Mouse (Mus musculus): ENCODE measurements around the gene Galntl6. TPM values are rescaled to one million over a fixed set of nuclear protein-coding genes. Genes with fewer than 3 reads are reported as not detected.

Galntl6 gene
- polyA plus RNA-seq, 1 experiment from 2014 or later = not detected

DNA sequence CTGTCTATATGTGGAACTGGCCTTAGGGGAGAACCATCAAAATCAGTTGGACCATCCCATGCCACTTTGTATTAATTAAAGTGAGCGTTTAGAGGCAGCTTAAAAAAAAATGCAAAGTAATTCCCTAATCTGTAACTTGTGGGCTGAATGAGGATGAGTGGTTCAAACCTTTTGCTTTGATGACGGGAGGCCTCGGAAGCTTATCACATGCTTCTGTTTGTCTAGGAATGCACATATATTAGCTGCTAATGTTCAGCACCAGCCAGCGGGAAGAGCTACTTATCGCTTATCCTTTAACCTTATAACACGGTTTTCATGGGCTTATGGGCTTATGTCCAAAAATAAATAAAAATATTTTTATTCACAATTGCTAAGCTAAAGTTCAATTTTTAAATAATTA, 16.5 kb downstream of the Galntl6 start:
- no peaks in the 10 kb centered on the region for H3K9me3 ChIP-seq (replicated peaks; ENCODE audit: control insufficient read depth, low read length)
- H3K4me2 ChIP-seq (ENCODE audit: low read depth, low read length) = no peak overlapping the region
- H3K4me1 ChIP-seq (ENCODE audit: control insufficient read depth, low read depth, low read length) = no peaks in the 10 kb centered on the region
- 67% methylated on average over 6 of the region's 6 CpGs for WGBS (ENCODE audit: insufficient replicate concordance)
- H3K27me3 ChIP-seq (ENCODE audit: control insufficient read depth, insufficient read depth, low read depth, low read length) = no peaks in the 10 kb centered on the region
- H3K27ac ChIP-seq (ENCODE audit: low read length) = no peak overlapping the region
- no peak for ATAC-seq (ENCODE audit: low read depth)
- no peak overlapping the region for H3K4me3 ChIP-seq (ENCODE audit: low read depth, low read length)
- H3K9ac ChIP-seq (ENCODE audit: low read depth, low read length) = no peak overlapping the region
- no peaks in the 10 kb centered on the region for H3K36me3 ChIP-seq (ENCODE audit: control insufficient read depth, insufficient read depth)

DNA sequence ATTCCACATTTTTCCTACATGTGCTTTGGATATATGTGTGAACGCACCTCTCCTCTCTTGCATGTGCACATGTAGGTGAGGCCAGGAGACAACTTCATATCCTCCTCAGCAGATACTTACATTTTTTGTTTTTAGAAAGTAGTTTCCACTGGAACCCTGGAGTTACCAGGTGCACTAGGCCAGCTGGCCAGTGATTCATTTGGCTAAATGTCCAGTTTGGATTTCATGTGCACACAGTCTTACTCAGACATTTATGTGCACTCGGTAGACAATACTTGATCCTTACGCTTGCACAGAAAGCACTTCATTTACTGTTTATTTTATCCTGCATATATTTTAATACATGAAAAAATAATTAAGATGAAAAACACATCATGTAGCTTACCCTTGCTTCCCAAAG, 21.8 kb downstream of the Galntl6 start:
- Histone ChIP-seq H3K9me3 (replicated peaks; ENCODE audit: control insufficient read depth, low read length) (no peaks in the 10 kb centered on the region), H3K27me3 (ENCODE audit: control insufficient read depth, insufficient read depth, low read depth, low read length) (no peaks in the 10 kb centered on the region), H3K4me2 (ENCODE audit: low read depth, low read length) (no peak overlapping the region), H3K9ac (ENCODE audit: low read depth, low read length) (no peak overlapping the region), H3K27ac (ENCODE audit: low read length) (no peak overlapping the region), H3K4me3 (ENCODE audit: low read depth, low read length) (no peak overlapping the region), H3K36me3 (ENCODE audit: control insufficient read depth, insufficient read depth) (no peaks in the 10 kb centered on the region), H3K4me1 (ENCODE audit: control insufficient read depth, low read depth, low read length) (no peaks in the 10 kb centered on the region)
- no peak for ATAC-seq (ENCODE audit: low read depth)
- WGBS (ENCODE audit: insufficient replicate concordance) = 69% methylated on average over 3 of the region's 3 CpGs

DNA sequence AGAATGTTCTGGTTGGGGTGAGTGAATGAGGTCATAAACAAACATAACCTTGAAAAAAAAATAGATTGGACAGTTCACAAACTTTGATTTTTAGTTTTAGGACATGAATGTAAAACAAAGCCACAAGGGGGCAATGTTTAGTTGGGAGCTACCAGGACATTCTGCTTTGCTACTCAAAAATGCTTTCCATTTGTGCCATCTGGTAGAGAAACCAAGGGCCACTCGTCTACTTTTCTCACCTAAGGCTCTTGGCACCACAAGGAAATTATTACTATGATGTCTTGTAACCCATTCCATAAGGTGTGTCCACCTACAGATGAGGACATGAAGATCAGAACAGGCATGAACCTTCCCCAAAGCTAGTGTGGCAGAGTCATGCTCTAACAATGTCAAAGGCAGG, 26.0 kb downstream of the Galntl6 start:
- whole genome bisulfite sequencing (ENCODE audit: insufficient replicate concordance) = 6% methylated on average over 1 of the region's 1 CpGs
- Histone ChIP-seq H3K9me3 (replicated peaks; ENCODE audit: control insufficient read depth, low read length) (no peaks in the 10 kb centered on the region), H3K4me2 (ENCODE audit: low read depth, low read length) (no peak overlapping the region), H3K27me3 (ENCODE audit: control insufficient read depth, insufficient read depth, low read depth, low read length) (no peaks in the 10 kb centered on the region), H3K27ac (ENCODE audit: low read length) (no peak overlapping the region), H3K36me3 (ENCODE audit: control insufficient read depth, insufficient read depth) (no peaks in the 10 kb centered on the region), H3K4me1 (ENCODE audit: control insufficient read depth, low read depth, low read length) (no peaks in the 10 kb centered on the region), H3K4me3 (ENCODE audit: low read depth, low read length) (no peak overlapping the region), H3K9ac (ENCODE audit: low read depth, low read length) (no peak overlapping the region)
- ATAC-seq (ENCODE audit: low read depth) = no peak

DNA sequence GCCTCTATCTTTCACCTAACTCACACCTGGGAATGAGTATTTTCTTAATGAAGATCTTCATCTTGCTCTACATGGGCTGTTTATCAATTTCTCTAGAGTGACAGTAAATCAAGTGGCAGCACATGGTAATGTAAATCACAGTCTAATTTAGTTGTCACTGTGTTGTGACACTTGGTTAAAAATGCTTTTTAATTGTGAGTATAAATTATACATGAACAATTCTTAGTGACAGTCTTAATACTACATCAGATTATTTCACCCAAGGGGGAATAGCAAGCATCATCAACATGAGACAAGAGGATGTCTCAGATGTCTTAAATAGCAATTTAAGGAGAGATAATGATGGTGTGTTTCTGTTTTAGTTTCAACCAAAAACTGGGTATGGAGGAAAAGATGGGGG, 88.1 kb downstream of the Galntl6 start:
- no peak for ATAC-seq (ENCODE audit: low read depth)

DNA sequence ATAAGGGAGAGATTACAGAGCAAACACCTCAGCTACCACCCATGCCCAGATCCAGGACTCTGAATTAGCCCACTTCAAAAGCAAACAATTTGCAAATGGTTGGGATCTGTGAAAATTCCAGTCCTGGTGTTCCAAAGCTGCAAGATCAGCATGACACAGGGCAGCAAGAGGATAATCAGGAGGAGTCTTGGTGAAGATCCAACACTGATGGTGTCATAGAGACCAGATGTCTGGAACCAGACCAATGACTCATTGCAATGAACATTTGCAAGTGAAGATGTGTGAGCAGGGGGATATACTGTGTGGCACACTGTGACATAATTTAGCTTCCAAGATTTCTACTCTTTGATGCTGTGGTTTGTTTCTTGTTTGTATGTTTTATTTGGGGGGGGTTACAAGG, 107.2 kb downstream of the Galntl6 start:
- Histone ChIP-seq H3K4me2 (ENCODE audit: low read depth, low read length) (no peak overlapping the region), H3K27ac (ENCODE audit: low read length) (no peak overlapping the region), H3K4me3 (ENCODE audit: low read depth, low read length) (no peak overlapping the region), H3K36me3 (ENCODE audit: control insufficient read depth, insufficient read depth) (no peaks in the 10 kb centered on the region), H3K27me3 (ENCODE audit: control insufficient read depth, insufficient read depth, low read depth, low read length) (no peaks in the 10 kb centered on the region), H3K9ac (ENCODE audit: low read depth, low read length) (no peak overlapping the region), H3K4me1 (ENCODE audit: control insufficient read depth, low read depth, low read length) (no peaks in the 10 kb centered on the region), H3K9me3 (replicated peaks; ENCODE audit: control insufficient read depth, low read length) (no peaks in the 10 kb centered on the region)
- ATAC-seq (ENCODE audit: low read depth) = no peak

More for the DNA sequence above, 88.1 kb downstream of the Galntl6 start:
- Histone ChIP-seq H3K36me3 (ENCODE audit: control insufficient read depth, insufficient read depth) (no peaks in the 10 kb centered on the region), H3K4me1 (ENCODE audit: control insufficient read depth, low read depth, low read length) (no peaks in the 10 kb centered on the region), H3K4me2 (ENCODE audit: low read depth, low read length) (no peak overlapping the region), H3K4me3 (ENCODE audit: low read depth, low read length) (no peak overlapping the region), H3K9ac (ENCODE audit: low read depth, low read length) (no peak overlapping the region), H3K27ac (ENCODE audit: low read length) (no peak overlapping the region), H3K9me3 (replicated peaks; ENCODE audit: control insufficient read depth, low read length) (no peaks in the 10 kb centered on the region), H3K27me3 (ENCODE audit: control insufficient read depth, insufficient read depth, low read depth, low read length) (no peaks in the 10 kb centered on the region)

DNA sequence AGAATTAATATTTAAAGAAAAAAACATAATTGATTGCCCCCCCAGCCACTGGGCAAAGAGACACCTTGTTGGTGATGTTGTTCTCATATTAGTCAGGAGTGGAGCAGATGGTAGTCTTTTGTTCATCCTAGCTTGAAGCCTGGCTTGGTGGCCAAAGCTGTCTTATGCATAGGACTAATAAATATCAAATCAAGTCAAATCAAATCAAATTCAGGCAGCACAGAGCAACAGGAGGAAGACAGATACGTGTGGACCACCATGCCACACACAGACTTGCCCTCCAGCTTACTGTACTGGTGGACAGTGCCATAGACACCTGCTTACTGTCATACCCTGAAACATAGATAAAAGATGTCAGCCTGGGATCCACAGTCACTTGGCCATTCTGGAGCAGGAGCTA, 110.6 kb downstream of the Galntl6 start:
- no peak overlapping the region for H3K27ac ChIP-seq (ENCODE audit: low read length)
- ATAC-seq (ENCODE audit: low read depth) = no peak
- H3K4me1 ChIP-seq (ENCODE audit: control insufficient read depth, low read depth, low read length) = no peaks in the 10 kb centered on the region
- H3K9me3 ChIP-seq (replicated peaks; ENCODE audit: control insufficient read depth, low read length) = no peaks in the 10 kb centered on the region
- no peak overlapping the region for H3K9ac ChIP-seq (ENCODE audit: low read depth, low read length)
- H3K4me2 ChIP-seq (ENCODE audit: low read depth, low read length) = no peak overlapping the region
- H3K4me3 ChIP-seq (ENCODE audit: low read depth, low read length) = no peak overlapping the region
- no peaks in the 10 kb centered on the region for H3K27me3 ChIP-seq (ENCODE audit: control insufficient read depth, insufficient read depth, low read depth, low read length)
- no peaks in the 10 kb centered on the region for H3K36me3 ChIP-seq (ENCODE audit: control insufficient read depth, insufficient read depth)
- 24% methylated on average over 1 of the region's 1 CpGs for WGBS (ENCODE audit: insufficient replicate concordance)

DNA sequence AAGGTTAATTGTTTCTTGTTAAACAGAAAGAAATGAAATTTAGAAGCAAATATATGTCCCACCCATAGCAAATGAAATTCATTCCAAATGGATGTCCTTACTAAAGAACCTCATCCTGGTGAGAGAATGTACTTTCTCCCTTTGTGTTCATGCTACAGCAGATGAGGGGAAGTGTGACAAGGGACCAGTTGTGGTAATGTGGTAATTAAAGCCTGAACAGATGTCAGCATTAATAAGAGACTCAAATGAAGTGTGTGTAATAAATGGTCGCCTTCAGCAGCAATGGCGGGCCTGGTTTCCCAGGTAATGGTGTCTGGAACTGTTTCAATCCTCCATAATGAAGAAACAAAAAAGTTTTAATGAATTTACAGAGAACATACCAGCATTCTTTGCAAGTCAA, 158.7 kb downstream of the Galntl6 start:
- H3K9me3 ChIP-seq (replicated peaks; ENCODE audit: control insufficient read depth, low read length) = no peaks in the 10 kb centered on the region
- no peak overlapping the region for H3K9ac ChIP-seq (ENCODE audit: low read depth, low read length)
- H3K4me2 ChIP-seq (ENCODE audit: low read depth, low read length) = no peak overlapping the region
- H3K4me3 ChIP-seq (ENCODE audit: low read depth, low read length) = no peak overlapping the region
- 44% methylated on average over 2 of the region's 2 CpGs for WGBS (ENCODE audit: insufficient replicate concordance)
- no peak for ATAC-seq (ENCODE audit: low read depth)
- no peaks in the 10 kb centered on the region for H3K36me3 ChIP-seq (ENCODE audit: control insufficient read depth, insufficient read depth)
- no peaks in the 10 kb centered on the region for H3K4me1 ChIP-seq (ENCODE audit: control insufficient read depth, low read depth, low read length)
- H3K27ac ChIP-seq (ENCODE audit: low read length) = no peak overlapping the region
- no peaks in the 10 kb centered on the region for H3K27me3 ChIP-seq (ENCODE audit: control insufficient read depth, insufficient read depth, low read depth, low read length)

DNA sequence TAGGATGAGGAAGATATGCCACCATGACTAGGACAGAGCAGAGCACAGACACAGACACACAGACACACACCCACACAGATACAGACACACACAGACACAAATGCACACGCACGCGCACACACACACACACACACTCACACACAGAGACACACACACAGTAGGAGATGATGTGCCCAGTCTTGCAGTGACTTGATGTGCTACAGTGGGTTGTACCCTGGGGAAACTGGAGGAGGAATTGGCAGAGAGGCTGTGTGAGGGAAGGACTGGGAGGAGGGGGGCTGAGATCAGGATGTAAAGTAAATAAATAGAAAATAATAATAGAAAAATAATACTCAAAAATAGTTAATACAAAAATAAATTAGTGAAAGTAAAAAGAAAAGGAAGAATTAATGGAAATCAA, 174.5 kb downstream of the Galntl6 start:
- no peak for ATAC-seq (ENCODE audit: low read depth)
- Histone ChIP-seq H3K27me3 (ENCODE audit: control insufficient read depth, insufficient read depth, low read depth, low read length) (no peaks in the 10 kb centered on the region), H3K9ac (ENCODE audit: low read depth, low read length) (no peak overlapping the region), H3K9me3 (replicated peaks; ENCODE audit: control insufficient read depth, low read length) (no peaks in the 10 kb centered on the region), H3K4me3 (ENCODE audit: low read depth, low read length) (no peak overlapping the region), H3K4me1 (ENCODE audit: control insufficient read depth, low read depth, low read length) (no peaks in the 10 kb centered on the region), H3K4me2 (ENCODE audit: low read depth, low read length) (no peak overlapping the region), H3K27ac (ENCODE audit: low read length) (no peak overlapping the region), H3K36me3 (ENCODE audit: control insufficient read depth, insufficient read depth) (no peaks in the 10 kb centered on the region)
- 83% methylated on average over 3 of the region's 3 CpGs for WGBS (ENCODE audit: insufficient replicate concordance)

DNA sequence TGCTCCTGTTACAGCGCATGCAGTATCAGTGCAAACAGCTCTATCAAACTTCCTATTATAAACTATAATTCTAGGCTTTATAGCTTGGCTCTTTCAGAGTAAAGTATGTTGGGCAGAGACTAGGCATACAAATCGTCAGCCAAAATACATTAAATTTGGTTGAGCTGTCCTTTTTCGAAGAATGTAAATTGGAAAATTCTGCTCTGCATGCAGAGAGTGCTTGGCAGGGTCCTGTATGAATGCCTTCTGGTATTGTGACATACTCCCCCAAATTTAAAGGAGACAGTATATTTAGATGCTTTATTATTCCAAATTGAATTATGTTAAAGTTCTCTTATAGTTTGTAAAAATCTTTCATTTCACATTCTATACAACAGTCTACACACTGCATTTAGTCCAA, 220.7 kb downstream of the Galntl6 start:
- ATAC-seq (ENCODE audit: low read depth) = no peak
- H3K4me3 ChIP-seq (ENCODE audit: low read depth, low read length) = no peak overlapping the region
- H3K27ac ChIP-seq (ENCODE audit: low read length) = no peak overlapping the region
- H3K36me3 ChIP-seq (ENCODE audit: control insufficient read depth, insufficient read depth) = no peaks in the 10 kb centered on the region
- H3K9ac ChIP-seq (ENCODE audit: low read depth, low read length) = no peak overlapping the region
- no peaks in the 10 kb centered on the region for H3K27me3 ChIP-seq (ENCODE audit: control insufficient read depth, insufficient read depth, low read depth, low read length)
- no peak overlapping the region for H3K4me2 ChIP-seq (ENCODE audit: low read depth, low read length)
- H3K9me3 ChIP-seq (replicated peaks; ENCODE audit: control insufficient read depth, low read length) = no peaks in the 10 kb centered on the region
- no peaks in the 10 kb centered on the region for H3K4me1 ChIP-seq (ENCODE audit: control insufficient read depth, low read depth, low read length)
- WGBS (ENCODE audit: insufficient replicate concordance) = 61% methylated on average over 3 of the region's 3 CpGs

Measured in liver, embryonic 16.5 days (tissue).